Mouse (Mus musculus) liver, embryonic 12.5 days (tissue): Measurements from ENCODE around the gene Fbxl14. TPM values are rescaled to one million over a fixed set of nuclear protein-coding genes. Genes with fewer than 3 reads are reported as not detected.

Experiments used
- ATAC-seq: fragments of 200-750 bp; cut with Nextera tagmentation; 2 replicates; pipeline ENCODE4 v1.8.0; 2017; ENCODE audit warnings: moderate number of reproducible peaks, mild to moderate bottlenecking, moderate library complexity
- H3K27ac ChIP-seq: fragments of 300-500 bp; sonication (generic); 2 replicates; pipeline ENCODE4 v1.5.1; 2016; ENCODE audit warnings: mild to moderate bottlenecking
- H3K27me3 ChIP-seq: fragments of 300-500 bp; sonication (generic); replicated peaks from 2 replicates; pipeline ENCODE4 v1.6.1; 2016; ENCODE audit warnings: mild to moderate bottlenecking, moderate library complexity
- H3K36me3 ChIP-seq: fragments of 300-500 bp; sonication (generic); 2 replicates; pipeline ENCODE4 v1.6.1; 2016; ENCODE audit warnings: mild to moderate bottlenecking, moderate library complexity
- H3K4me1 ChIP-seq: fragments of 300-500 bp; sonication (generic); 2 replicates; pipeline ENCODE4 v1.6.1; 2016
- H3K4me2 ChIP-seq: fragments of 300-500 bp; sonication (generic); 2 replicates; pipeline ENCODE4 v1.6.1; 2016; ENCODE audit warnings: mild to moderate bottlenecking, moderate library complexity
- H3K4me3 ChIP-seq: fragments of 300-500 bp; sonication (generic); 2 replicates; pipeline ENCODE4 v1.5.1; 2016; ENCODE audit warnings: mild to moderate bottlenecking, moderate library complexity
- H3K9ac ChIP-seq: fragments of 300-500 bp; sonication (generic); 2 replicates; pipeline ENCODE4 v1.6.1; 2016; ENCODE audit warnings: mild to moderate bottlenecking, moderate library complexity
- H3K9me3 ChIP-seq: fragments of 300-500 bp; sonication (generic); replicated peaks from 2 replicates; pipeline ENCODE4 v1.6.1; 2016; ENCODE audit warnings: mild to moderate bottlenecking, moderate library complexity
- WGBS: fragments of 180-500 bp; shearing (Covaris S2); methylation state at CpG from one replicate; pipeline ENCODE4 v1.1.7; 2016; ENCODE audit not compliant: insufficient replicate concordance; 5-methylcytosine and 5-hydroxymethylcytosine counted together
- polyA plus RNA-seq: library from polyadenylated mRNA; unstranded; fragments of >200 nt; fragmentation: Nextera tagmentation; extraction: Ambion mirVana; gene quantifications from 2 replicates; pipeline ENCODE4 v1.2.1, GENCODE M21; 2016

Gene Fbxl14
- polyA plus RNA-seq, 1 experiment from 2014 or later = 3.4 TPM

DNA sequence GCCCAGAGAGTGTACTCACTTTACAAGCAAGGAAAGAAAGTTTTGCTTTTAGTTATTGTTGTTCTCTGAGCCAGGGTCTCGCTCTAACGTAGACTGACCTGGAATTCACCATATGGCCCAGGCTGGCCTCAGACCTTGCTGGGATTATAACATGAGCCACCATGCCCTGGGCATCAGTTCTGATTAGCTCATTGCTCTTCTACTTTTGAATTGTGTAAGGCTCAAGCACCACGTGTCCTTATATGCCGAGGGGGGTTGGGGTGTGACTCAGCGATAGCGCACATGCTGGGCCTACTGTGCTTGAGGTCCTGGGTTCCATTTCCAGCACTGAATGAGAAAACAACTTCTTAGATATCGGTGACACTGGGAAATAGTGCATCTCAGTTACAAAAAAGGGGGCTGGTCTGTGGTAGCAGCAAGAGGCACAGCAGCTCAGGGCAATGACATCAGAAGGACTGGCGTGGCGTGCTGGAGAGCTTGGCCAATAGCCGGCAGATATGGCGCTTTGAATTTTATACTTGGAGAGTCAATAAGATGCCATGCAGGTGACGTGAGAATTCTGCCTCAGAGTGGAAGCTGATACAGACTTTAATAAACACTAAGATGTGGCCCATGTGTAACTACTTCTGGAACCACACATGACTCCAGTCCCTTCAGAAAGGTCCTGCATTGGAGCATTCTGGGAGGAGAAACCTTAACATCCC, 7.1 kb downstream of the Fbxl14 start:
- no peak for ATAC-seq
- Histone ChIP-seq H3K4me1 (peaks cover 41% of the 10 kb centered on the region), H3K27ac (no peak overlapping the region), H3K4me3 (no peak overlapping the region), H3K9ac (no peak overlapping the region), H3K9me3 (no peaks in the 10 kb centered on the region), H3K36me3 (peaks cover 23% of the 10 kb centered on the region), H3K4me2 (no peak overlapping the region), H3K27me3 (0 out of 2 replicates have a peak, but pooled peaks cover 3% of the 10 kb centered on the region)
- WGBS = 79% methylated on average over 12 of the region's 12 CpGs

GRCm38 (mm10) chr6:119487085-119487458, 7.6 kb downstream of the Fbxl14 start:
- Histone ChIP-seq H3K4me3 (no peak overlapping the region), H3K36me3 (peaks cover 23% of the 10 kb centered on the region), H3K27ac (no peak overlapping the region), H3K27me3 (0 out of 2 replicates have a peak, but pooled peaks cover 3% of the 10 kb centered on the region), H3K9ac (no peak overlapping the region), H3K9me3 (no peaks in the 10 kb centered on the region), H3K4me1 (peaks cover 36% of the 10 kb centered on the region), H3K4me2 (no peak overlapping the region)
- ATAC-seq = no peak
- WGBS = 75% methylated on average over 7 of the region's 7 CpGs

DNA sequence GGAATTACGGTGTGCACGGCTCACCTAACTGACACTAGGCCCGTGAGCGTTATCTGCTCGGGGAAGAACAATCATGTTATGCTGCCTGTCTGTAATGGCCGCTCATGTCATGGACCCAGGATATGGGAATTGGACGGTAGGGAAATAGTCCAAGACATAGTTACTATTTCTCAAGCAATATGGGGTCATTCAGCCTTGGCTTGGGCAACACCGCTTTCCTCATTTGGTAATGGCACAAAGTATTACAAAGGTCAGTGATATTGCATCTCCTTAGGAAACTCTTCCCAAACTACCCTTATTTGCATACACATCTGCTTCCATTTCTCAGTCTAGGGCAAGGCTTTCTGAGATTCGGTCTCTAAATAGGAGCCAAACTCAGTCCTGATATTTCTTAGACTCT, 8.2 kb downstream of the Fbxl14 start:
- H3K4me2 ChIP-seq = no peak overlapping the region
- peaks cover 32% of the 10 kb centered on the region for H3K4me1 ChIP-seq

GRCm38 (mm10) chr6:119489765-119490164, 10.3 kb downstream of the Fbxl14 start:
- Histone ChIP-seq H3K4me1 (peaks cover 11% of the 10 kb centered on the region; the same call in 1 of the 2 replicates), H3K36me3 (peaks cover under 1% of the 10 kb centered on the region; the same call in 1 of the 2 replicates), H3K27ac (no peak overlapping the region), H3K27me3 (0 out of 2 replicates have a peak, but pooled peaks cover 3% of the 10 kb centered on the region), H3K9ac (no peak overlapping the region), H3K9me3 (no peaks in the 10 kb centered on the region), H3K4me2 (no peak overlapping the region), H3K4me3 (no peak overlapping the region)
- 14% methylated on average over 5 of the region's 5 CpGs for WGBS
- no peak for ATAC-seq

More for the DNA sequence above, 8.2 kb downstream of the Fbxl14 start:
- Histone ChIP-seq H3K9ac (no peak overlapping the region), H3K4me3 (no peak overlapping the region), H3K27me3 (0 out of 2 replicates have a peak, but pooled peaks cover 3% of the 10 kb centered on the region), H3K9me3 (no peaks in the 10 kb centered on the region), H3K36me3 (peaks cover 21% of the 10 kb centered on the region), H3K27ac (no peak overlapping the region)
- ATAC-seq = no peak
- WGBS = 77% methylated on average over 9 of the region's 9 CpGs

DNA sequence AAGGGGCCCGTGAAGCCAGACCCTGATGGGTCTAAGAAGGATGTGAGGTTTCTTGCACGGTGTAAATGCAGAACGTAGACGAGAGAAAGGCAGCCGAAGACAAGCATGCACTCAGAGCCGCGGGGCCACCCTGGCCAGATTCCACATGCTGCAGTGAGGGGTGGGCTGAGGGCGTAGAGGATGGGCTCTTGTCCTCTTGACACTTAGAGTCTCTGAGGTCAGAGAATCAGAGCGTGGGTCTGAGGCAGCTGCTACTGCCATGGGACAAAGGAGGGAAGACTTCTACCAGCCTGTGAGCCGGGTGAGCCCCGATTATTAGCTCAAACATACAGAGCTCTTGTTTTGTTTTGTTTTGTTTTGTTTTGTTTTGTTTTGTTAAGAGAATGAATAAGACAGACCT, 11.1 kb downstream of the Fbxl14 start:
- Histone ChIP-seq H3K4me2 (no peak overlapping the region), H3K9ac (no peak overlapping the region), H3K4me1 (peaks cover 5% of the 10 kb centered on the region; the same call in 1 of the 2 replicates), H3K27me3 (0 out of 2 replicates have a peak, but pooled peaks cover 3% of the 10 kb centered on the region), H3K9me3 (no peaks in the 10 kb centered on the region), H3K27ac (no peak overlapping the region), H3K36me3 (no peaks in the 10 kb centered on the region), H3K4me3 (no peak overlapping the region)
- 62% methylated on average over 11 of the region's 11 CpGs for WGBS
- ATAC-seq = no peak

DNA sequence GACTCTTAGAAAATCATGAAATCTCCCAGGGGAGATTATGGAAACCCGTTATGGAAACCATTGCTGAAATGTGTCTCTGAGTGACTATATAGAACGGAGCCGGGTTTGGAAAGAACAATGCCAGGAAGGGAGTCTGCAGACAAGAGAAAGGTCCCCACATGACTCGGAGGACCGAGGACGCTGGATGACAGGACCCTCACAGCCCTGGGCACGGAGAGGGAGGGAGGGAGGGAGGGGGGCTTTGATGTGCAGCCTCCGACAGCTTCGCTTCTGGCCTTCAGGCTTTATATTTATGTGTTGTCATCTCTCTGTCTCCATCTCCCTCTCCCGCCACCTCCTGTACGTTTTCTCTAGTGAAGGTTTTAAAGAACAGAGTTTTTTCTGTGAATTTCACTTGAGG, 11.5 kb downstream of the Fbxl14 start:
- 0 out of 2 replicates have a peak, but pooled peaks cover 3% of the 10 kb centered on the region for H3K27me3 ChIP-seq
- H3K36me3 ChIP-seq = no peaks in the 10 kb centered on the region
- ATAC-seq = no peak
- no peak overlapping the region for H3K4me3 ChIP-seq
- no peak overlapping the region for H3K4me2 ChIP-seq
- no peak overlapping the region for H3K9ac ChIP-seq
- peaks cover 4% of the 10 kb centered on the region; the same call in 1 of the 2 replicates for H3K4me1 ChIP-seq
- H3K9me3 ChIP-seq = no peaks in the 10 kb centered on the region
- 59% methylated on average over 11 of the region's 11 CpGs for WGBS
- no peak overlapping the region for H3K27ac ChIP-seq

DNA sequence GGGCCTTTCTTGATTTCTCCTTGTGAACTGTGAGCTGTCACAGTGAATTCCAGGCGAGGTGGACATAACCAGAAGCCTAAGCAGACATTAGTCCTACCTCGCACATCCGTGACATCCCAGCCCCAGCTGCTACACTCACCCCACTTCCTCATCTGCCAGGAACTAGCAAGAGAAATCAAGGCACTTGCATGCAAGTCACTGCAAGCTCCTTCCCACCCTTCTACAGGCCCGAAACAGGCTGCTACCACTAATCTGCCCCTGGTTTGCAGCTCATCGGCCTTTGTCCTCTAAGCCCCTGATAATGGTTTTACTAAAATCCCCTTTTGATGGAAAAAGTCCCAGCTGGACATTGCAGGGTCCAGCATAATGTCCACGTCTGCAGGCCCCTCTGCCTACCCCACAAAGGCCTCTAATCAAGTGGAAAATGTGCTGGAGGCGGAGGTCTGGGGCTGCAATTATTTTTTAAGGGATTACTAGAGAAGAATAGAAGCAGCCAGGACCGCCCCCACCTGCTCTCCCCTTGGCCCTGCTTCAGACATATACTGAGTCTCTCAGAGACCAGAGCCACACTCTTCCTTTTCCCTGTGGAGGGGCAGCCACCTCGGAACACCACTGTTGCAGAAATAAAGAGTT, 12.6 kb downstream of the Fbxl14 start:
- 54% methylated on average over 9 of the region's 9 CpGs for WGBS
- Histone ChIP-seq H3K36me3 (no peaks in the 10 kb centered on the region), H3K4me2 (no peak overlapping the region)

DNA sequence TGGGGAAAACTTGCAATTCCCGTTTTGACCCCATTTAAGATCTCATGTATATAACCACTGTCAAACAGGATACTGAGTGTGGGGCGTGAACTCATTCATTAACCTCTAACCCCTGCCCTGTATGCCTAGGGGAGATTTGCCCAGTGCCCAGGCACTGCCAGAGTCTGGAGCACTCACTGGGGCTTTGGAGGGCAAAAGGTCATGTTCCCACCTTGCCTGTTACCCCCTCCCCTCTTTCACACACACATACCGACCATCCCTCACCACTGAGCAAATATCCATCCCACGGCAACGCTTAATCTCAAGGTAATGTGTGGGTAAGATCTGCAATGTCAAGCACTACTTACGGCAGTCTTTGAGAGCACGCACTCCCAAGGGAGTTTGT, 13.2 kb downstream of the Fbxl14 start:
- H3K36me3 ChIP-seq = no peaks in the 10 kb centered on the region
- H3K27me3 ChIP-seq = 0 out of 2 replicates have a peak, but pooled peaks cover 3% of the 10 kb centered on the region
- H3K9ac ChIP-seq = no peak overlapping the region
- no peak overlapping the region for H3K27ac ChIP-seq
- H3K4me2 ChIP-seq = no peak overlapping the region
- H3K9me3 ChIP-seq = no peaks in the 10 kb centered on the region
- 62% methylated on average over 7 of the region's 7 CpGs for WGBS
- no peak for ATAC-seq
- H3K4me1 ChIP-seq = peaks cover 4% of the 10 kb centered on the region; the same call in 1 of the 2 replicates
- H3K4me3 ChIP-seq = no peak overlapping the region

More for the DNA sequence above, 12.6 kb downstream of the Fbxl14 start:
- Histone ChIP-seq H3K27me3 (0 out of 2 replicates have a peak, but pooled peaks cover 3% of the 10 kb centered on the region), H3K9me3 (no peaks in the 10 kb centered on the region), H3K9ac (no peak overlapping the region), H3K27ac (no peak overlapping the region), H3K4me3 (no peak overlapping the region), H3K4me1 (peaks cover 4% of the 10 kb centered on the region; the same call in 1 of the 2 replicates)
- ATAC-seq = no peak

- Histone ChIP-seq H3K4me3 (no peak overlapping the region), H3K4me1 (no peaks in the 10 kb centered on the region), H3K9ac (no peak overlapping the region), H3K27me3 (no peaks in the 10 kb centered on the region; the same call in 1 of the 2 replicates), H3K4me2 (no peak overlapping the region), H3K36me3 (no peaks in the 10 kb centered on the region), H3K9me3 (no peaks in the 10 kb centered on the region), H3K27ac (no peak overlapping the region)
- no peak for ATAC-seq
- WGBS = 27% methylated on average over 5 of the region's 5 CpGs
These were observed 19.8 kb downstream of the Fbxl14 start for GRCm38 (mm10) chr6:119499271-119499670.

GRCm38 (mm10) chr6:119500086-119500485, 20.6 kb downstream of the Fbxl14 start:
- Histone ChIP-seq H3K9ac (no peak overlapping the region), H3K27me3 (no peaks in the 10 kb centered on the region; the same call in 1 of the 2 replicates), H3K9me3 (no peaks in the 10 kb centered on the region), H3K27ac (no peak overlapping the region), H3K4me1 (no peaks in the 10 kb centered on the region), H3K4me2 (no peak overlapping the region), H3K36me3 (no peaks in the 10 kb centered on the region), H3K4me3 (no peak overlapping the region)
- 43% methylated on average over 5 of the region's 5 CpGs for WGBS
- no peak for ATAC-seq

DNA sequence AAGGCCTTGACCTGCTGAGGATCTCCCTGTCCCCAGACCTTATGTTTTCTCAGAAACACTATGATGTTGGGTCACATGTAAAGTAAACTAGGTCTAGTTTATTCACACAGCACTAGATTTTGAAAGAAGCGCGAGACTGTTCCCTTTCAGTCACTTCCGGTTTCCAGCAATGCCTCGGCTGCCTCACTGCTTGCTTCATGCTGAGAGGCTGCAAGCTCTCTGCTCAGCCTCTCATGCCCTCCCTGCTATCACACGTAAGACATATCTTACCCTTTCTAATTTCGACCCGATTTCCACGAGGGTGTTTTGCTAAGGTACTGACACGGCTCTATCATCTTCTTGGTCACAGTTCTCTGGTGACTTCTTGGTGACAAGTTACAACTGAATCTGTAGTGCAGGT, 22.6 kb downstream of the Fbxl14 start:
- H3K4me3 ChIP-seq = no peak overlapping the region
- H3K9me3 ChIP-seq = no peaks in the 10 kb centered on the region
- H3K27ac ChIP-seq = no peak overlapping the region
- H3K36me3 ChIP-seq = no peaks in the 10 kb centered on the region
- WGBS = 35% methylated on average over 9 of the region's 9 CpGs
- H3K9ac ChIP-seq = no peak overlapping the region
- H3K27me3 ChIP-seq = no peaks in the 10 kb centered on the region; the same call in 1 of the 2 replicates
- ATAC-seq = no peak
- no peaks in the 10 kb centered on the region for H3K4me1 ChIP-seq
- no peak overlapping the region for H3K4me2 ChIP-seq

- Histone ChIP-seq H3K27ac (no peak overlapping the region), H3K9me3 (no peaks in the 10 kb centered on the region), H3K36me3 (no peaks in the 10 kb centered on the region), H3K4me3 (no peak overlapping the region), H3K9ac (no peak overlapping the region), H3K4me1 (no peaks in the 10 kb centered on the region), H3K4me2 (no peak overlapping the region), H3K27me3 (no peaks in the 10 kb centered on the region)
- no peak for ATAC-seq
- WGBS = 70% methylated on average over 8 of the region's 8 CpGs
These were observed 25.3 kb downstream of the Fbxl14 start for GRCm38 (mm10) chr6:119504756-119505155.
